Mouse (Mus musculus) embryonic fibroblast, embryonic 13.5 days (primary cell): ENCODE data around the gene Fancg.

Experiments
- CTCF ChIP-seq: IDR thresholded peaks from 2 replicates; pipeline ENCODE4 v1.5.1; 2011; ENCODE audit warnings: mild to moderate bottlenecking, control low read depth, low read length, moderate library complexity, borderline replicate concordance; ENCODE audit not compliant: insufficient read depth
- POLR2A ChIP-seq: IDR thresholded peaks from 2 replicates; pipeline ENCODE4 v1.6.1; 2011; ENCODE audit warnings: low read depth, mild to moderate bottlenecking, control low read depth, low read length, moderate library complexity

DNA sequence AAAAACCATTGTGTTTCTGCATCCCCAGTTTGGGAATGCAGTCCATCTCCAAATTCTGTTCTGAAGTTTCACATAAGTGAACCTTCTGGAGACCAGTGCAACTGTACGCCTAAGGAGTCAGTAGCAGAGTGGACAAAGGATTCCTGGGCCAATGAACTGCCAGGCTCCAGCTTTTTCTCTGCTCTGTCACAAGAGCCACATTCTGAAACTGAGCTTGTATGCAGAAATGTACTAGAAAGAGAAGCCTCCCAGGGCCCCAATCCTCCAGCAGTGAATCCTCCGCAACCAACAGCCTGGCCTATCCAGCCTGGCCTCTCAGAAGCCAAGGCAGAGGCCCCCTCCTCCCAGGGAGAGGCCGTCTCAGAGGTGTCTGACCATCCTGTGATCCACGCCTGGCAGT is 37.4 kb downstream of the Fancg start:
- no peak for TF ChIP-seq CTCF
- TF ChIP-seq POLR2A: no peak
